Mouse (Mus musculus): ENCODE results near the gene Xlr5c.

GRCm38 (mm10) chrX:73341473-73341872 lies 48.7 kb upstream of the Xlr5c start:
- no peak for TF ChIP-seq CTCF (IDR thresholded peaks at IDR 0.05; ENCODE audit: low read depth)
- TF ChIP-seq EP300 (IDR thresholded peaks at IDR 0.05; ENCODE audit: low read depth): no peak
